Mouse (Mus musculus): ENCODE results near the gene Kcnip2.

Kcnip2 gene

DNA sequence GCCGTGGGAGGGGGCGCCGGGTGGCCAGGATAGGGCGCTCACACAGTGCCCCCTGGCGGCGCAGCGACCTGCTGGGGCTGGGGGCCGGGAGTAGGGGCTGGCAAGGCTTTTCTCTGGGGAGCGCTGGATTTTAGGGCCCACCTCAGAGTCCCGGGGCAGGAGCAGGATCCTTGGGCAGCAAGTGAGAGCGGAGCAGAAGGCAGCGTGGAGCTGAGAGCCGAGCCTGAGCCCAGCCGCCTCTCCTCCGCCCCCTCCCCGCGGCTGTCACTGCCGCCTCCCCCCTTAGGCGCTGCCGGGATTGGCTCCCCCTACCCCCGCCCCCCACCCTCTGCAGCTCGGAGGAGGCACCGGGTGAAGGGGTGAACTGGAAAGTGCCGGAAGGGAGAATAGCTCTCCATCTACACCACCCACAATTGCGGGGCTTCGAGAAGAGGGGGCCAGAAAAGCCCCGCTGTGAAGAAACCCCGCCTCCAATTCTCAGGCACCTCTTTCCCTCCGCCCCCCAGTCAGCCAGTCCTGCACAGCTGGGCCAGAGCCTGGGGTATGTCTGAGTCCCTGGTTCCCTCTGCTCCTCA, at the start of gene Kcnip2:
Kcnip2 (minus strand) TSS at position 231 of the 575 bp plus-strand sequence.
- DNase-seq, result peak; percentile 32 to 33

DNA sequence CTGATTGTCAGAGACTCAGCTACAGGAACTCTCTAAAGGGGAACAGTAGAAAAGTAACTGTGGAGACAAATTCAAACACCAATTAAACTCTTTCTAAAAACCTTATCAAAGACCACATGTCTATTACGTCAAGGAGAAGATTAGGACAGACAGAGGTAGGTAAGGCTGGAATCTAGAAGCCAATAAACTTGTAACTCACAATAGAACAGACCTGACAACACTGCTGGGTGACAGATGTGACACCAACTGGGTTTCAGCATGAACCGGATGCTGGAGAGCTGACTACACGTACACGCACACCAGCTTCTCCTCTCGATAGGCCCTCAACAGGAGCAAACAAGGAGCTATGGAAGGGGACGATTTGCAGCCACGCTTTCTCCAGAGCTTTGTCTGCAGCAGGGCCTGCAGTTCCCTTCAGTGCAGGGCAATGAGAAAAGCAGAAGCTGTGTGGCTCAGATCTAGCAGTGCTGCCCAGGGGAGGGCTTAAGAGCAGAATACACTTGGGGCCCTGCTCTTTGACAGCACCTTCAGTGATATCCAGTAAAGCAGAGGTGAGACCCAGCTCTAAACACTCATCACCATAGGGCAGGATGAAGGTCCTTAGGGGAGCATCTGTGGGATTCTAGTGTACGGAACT, 39.5 kb upstream of the Kcnip2 start:
- no peak for DNase-seq

DNA sequence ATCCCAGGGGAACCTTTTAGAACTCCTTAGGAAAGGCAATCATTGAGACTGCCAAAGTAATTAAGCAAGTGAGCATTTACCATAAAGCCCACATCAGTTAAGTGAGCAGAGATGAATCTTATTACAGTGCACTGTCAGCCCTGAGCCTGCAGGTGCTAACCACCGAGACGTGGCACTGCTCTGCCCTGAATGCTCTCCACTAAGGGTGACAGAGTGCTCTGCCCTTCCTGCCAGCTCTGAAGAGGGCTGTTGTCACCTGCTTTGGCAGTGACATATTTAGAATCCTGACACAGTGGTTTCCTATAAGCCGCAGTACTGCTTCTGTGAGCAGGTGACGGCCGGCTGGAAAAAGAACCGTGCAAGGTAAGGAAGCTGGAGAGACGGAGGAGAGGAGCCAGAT, 38.7 kb upstream of the Kcnip2 start:
- peak; percentile 36 to 53 for DNase-seq

DNA sequence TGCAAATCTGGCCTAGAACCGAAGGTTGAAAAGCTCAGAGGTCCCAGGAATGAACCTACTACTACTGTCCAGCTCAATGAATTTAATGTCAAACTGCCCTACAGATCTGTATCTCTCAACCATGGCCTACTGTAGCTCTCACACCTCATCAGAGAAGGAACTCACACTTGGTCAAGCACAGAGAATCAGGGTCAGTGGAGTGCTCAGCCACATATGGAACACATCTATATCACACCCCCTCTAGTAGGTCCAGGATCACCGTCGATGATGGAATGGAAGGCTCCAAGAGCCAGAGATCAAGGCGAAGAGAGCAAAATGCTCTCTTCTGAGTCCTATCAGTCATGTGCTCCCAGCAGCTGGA, 31.9 kb upstream of the Kcnip2 start:
- no peak for DNase-seq

DNA sequence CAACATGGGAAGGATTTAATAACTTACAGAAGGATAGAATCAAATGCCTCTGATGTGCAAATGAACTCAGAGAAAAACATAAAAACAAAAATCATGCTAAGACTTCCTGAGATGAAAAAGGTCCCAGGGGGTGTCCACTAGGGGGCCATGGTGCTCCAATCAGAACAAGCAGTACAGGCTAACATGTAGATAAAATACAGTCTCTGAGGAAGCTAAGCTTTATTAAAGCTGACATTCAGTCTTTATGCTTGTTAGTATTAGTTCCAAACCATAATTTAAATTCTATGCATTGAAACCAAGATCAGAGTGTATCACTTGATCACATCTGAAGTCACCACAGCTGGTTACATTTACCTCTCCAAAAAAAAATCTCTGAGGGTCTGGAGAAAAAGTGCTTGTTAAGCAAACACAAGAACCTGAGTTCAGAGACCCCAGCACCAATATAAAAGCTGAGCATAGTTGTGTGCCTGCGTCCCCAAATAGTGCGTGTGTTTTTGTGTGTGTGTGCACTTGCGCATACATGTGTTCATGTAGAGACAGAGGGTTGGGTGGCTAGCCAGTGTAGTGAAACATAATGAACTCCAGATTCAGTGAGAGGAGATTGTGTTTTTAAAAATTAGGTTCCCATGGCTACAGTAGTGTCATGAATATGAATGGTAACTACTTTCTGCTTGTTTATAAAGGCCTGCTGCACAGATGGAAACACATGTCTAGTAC, 31.3 kb upstream of the Kcnip2 start:
- no peak for DNase-seq

DNA sequence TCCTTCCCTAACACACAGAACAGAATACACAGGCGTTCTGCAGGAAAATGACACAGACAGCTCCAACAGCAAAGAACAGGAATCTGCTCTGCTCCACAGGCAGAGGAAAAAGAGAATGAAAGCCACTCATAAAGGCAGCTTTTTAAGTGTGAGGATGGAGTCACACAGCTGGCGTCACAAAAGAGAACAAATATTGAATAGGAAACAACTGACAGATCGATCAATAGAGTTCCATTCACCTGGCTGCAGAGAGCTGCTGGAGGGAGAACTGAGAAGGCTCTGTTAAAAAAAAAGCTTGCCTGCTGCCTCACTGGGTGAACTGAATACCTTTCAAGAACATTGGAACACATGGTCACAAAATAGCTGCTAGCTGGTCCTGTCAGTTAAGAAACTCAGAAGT, 28.3 kb upstream of the Kcnip2 start:
- DNase-seq, result no peak

DNA sequence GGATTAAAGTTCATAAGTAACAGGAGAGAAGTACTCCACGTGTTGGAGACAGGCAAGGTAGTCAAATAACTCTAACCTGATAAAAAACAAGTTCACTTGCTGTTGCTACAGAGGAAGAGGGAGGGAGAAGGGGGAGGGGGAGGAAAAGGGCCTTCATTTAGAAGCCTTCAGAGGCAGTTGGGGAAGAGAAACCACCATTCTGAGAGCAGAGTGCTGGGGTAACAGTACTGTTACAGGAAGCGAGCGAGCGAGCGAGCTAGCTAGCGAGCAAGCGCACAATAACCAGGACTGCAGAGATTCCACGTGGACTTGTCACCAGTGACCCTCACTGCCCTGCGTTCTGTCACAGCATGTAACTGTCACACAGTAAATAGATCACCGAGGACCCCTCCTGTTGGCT, 27.6 kb upstream of the Kcnip2 start:
- peak; percentile 23 to 36 for DNase-seq

DNA sequence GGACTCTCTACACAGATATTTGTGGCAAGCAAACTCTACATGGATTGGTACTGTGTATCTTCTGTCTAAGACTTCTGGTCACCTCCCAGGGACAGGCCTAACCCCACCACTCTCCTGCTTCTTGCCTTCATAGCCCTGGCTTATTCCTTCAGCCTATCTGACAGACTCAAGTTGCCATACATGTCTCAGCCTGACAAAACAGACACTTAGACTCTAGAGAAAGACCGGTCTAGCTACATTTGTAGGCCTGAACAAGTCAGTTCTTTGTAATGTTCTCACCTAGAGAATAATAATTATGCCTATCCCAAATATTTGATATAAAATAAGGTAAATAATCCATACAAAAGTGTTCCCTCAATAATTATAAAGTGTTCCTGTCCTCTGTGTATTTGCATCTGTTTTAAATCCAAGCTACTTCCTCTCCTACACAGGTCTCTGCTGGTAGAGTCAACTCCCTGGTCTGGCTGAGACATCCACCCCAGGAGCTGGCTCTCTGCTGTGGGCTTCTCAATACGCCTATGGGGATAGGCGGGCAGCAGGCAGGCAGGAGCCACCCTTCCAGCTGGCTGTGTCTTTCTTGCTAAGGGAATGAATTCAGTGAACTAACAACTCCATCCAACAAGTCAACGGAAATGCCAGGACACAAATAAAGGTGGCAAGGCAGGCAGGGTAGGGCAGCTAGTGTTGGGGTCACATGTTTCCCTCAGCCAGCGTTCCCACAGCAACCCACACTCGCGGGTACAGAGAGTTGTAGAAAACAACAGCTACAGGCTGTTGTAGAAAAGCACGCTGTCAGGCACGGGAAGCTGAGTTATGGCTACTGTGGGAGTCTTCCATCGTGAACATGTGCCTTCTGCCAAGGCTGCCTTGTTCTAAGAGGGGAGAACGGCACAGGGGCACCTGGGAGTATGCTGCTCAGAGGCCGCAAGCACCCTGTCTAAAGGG, 21.5 kb upstream of the Kcnip2 start:
- DNase-seq, result no peak

DNA sequence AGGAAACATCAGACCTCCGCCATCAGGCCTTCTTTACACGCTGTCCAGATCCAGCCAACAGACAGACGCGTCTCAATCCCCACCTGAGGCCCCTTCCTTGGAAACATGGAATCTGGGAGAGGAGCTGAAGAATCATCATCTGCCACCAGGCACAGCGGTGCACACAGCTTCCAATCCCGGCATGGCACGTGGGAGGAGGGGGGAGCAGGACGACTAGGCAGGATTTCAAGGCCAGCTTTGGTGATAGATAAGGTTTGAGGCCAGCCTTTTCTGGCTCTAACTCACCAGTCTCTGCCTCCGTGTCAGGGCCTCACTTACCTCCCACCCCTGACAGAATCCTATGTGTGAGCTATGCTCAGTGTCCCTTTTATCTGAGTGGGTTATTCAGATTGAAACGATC, 19.6 kb upstream of the Kcnip2 start:
- no peak for DNase-seq

DNA sequence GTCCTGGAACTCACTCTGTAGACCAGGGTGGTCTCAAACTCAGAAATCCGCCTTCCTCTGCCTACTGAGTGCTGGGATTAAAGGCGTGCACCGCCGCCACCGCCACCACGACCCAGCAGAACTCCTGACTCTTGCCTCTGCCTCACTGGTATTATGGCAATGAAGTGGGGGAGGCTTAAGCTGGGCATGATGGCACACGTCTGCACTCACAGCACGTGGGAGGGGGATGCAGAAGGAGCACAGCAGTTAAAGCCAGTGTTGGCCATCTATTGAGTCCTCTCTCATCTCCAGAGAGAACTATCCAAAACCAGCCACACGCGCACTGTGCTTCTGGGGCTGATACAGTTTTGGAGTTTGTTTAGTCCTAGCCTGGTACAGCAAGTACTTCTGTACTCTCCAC, 17.8 kb upstream of the Kcnip2 start:
- no peak for DNase-seq

DNA sequence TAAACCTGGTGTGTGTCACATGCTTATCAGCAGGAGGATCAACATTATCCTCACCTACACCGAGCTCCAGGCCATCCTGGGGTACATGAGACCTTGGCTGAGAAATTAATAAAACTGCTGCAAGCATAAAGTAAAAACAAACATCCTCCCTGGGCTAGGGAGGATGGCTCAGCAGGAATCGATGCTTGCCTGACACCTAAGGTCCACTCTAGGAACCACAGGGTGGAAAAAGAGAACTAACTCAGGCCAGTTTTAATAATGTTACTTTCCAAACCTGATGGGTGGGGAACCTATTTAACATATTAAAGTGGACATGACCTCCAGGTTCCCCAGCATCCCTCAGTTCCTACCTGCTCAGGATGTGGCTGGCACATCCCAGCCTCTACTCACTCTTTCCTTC, 14.8 kb upstream of the Kcnip2 start:
- DNase-seq, result no peak

DNA sequence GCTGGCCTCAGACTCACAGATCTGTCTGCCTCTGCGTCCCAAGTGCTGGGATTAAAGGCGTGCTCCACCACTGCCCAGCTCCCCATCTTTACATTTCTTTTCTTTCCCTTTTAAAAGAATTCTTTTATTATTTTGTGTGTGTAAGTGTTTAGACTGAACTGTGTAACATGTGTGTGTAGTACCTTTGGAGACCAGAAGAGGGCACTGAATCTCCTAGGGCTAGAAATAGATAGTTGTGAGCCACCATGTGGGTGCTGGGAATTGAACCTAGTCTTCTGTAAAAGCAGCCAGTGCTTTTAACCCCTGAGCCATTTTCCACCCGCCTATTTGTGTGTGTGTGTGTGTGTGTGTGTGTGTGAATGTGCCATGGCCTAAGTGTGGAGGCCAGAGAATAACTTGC, 11.9 kb upstream of the Kcnip2 start:
- DNase-seq, result no peak

DNA sequence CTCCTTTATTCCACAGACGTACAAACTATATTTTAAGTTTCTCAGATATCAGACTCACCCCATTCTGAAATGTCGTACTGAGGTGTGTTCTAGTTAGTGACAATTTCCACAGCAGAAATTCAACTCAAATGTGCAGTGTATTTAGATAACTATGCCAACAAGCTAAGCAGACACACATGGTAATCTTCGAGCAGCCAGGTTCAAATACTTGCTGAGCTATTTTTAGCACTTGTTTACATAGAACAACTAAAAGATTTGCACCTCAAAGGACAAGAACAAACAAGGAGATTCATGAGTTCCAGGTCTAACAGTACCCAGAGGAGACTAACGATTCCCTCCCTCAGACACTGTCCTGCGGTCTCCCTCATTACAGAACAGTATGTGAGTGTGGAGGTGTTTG, 11.3 kb upstream of the Kcnip2 start:
- no peak for DNase-seq

DNA sequence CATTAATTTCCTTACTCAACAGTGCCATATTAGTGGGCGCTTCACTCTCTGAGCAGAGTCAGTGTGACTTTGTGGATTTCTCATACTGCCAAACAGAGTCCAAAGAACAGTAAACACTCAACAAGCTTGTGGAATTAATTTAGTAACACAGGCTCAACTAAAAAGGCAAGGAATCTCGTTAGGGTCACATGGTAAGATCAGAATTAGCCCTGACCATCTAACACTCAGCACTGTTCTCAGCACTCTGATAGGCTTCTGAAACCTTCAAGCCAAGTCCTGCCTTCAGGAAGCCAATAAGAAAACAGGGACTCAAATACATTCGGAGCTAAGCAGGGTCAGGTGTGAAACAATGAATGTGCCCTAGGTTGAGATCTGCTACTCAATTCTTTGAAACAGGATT, 10.3 kb upstream of the Kcnip2 start:
- DNase-seq, result no peak

DNA sequence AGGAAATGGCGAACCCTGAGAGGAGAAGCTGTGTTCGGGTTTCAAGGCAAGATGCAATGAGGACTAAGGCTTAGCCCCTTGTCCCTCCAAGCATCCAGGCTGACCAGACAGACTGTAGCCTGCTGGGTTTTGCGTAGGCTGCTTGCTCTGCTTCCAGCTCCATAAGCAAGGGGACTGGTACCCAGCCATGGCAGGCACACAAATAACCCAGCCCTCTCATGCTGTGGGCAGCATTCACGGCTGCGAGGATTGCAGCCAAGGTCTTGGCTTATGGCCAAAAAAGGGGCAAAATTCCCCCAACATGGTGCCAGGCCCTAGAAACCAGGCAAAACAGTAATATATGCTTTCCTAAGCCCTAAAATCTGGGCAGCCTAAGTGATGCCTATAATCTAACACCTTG, 6.0 kb upstream of the Kcnip2 start:
- no peak for DNase-seq

DNA sequence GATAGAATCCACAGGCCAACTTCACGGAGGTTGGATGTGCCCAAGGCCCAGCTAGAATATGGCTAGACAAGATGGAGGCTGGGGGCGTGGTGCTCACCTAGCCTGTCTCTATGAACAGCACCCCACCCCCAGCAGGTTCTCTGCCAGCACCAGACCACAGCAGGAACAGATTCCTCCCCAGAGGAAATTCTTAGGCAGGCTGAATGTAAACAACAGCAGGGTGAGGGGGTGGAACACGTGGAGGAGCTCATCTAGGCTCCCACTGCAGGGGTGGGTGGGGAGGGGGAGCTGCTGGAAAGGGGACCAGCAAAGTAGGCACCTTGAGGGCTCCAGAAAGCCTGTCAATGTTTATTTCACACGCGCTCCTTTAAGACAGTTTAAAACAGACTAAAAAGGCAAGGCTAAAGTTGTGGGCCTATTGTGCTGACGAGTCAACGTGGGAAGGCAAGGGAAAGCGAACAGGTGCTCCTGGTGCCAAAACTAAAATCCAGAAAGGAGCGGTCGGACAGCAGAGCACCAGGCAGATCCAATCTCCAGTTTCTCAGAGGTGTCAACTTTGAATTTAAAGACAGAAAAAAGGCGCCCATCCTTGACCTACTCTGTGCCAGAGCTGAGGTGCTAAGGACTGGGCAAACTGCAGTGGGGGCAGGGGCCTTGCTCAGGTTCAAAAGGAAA, 2.1 kb upstream of the Kcnip2 start:
- no peak for DNase-seq

DNA sequence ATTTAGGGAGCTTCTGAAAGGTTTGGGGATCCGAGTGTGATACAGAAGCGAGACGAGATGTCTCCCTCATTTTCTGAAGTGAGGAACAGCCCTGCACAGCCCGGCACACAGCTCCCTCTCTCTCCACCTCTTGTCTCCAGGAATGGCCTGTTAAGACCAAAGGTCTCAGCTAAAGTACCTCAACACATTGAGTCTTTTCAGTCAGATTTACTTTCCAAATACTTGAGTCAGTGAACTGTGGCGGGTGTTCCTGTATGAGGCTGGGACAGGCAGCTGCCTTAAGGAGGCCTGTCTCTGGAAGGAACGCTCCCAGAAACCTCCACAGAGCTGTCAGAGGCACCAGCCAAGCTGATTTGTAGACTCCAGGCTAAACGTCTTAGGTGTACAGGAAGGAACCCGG, 866 bp upstream of the Kcnip2 start:
- no peak for DNase-seq

DNA sequence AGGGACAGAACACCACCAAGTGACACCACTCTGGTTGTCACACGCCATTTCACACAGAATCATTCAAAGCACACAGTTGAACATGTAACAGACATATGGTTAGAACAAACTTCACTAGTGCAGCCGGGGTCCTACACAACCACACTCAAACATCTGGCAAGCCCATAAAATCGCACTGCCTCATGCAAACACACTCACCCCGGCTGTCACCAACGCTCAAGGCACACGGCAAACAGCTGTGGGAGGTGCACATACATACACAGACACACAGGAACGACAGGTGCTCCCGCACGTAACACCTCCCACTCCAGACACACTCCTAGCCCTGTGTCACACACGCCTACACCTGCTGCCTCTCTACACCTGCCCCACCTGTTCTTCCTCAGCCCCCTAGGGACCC, 691 bp downstream of the Kcnip2 start:
- no peak for DNase-seq

DNA sequence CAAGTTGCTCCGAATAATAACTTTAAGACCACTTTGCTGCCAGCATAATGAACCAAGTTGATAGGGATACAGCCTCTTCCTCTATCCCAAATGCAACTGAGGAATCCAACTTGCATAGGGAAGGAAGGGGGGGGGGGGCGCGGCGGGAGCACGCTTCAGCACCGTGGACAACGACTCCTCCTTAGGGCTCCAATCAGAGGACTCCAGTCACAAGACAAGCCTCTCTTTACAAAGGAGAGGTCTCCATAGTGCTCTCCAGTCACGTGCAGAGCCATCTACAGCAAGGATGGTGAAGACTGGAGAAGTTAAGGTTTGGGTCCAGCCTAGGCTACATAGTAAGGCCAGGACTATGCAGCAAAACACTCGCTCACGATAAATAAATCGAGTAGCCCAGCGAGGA, 2.1 kb downstream of the Kcnip2 start:
- DNase-seq, result no peak

DNA sequence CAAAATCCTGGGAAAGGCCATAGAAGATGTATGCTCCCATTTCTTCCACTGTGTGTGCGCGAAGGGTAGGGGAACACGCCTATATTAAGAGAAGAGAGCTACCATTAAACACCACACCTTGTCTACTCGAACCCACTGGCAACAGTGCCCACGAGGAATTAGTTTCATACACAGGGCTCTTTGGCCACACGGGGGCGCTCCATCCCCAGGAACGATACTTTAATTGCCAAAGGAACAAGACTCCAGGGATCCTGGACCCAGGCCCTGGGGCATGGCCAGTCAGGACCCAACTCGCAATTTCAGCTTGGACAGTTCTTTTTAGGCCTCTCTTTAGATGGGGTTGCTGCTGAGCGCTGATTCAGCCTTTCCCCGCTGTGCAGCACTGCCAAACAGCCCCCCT, 2.6 kb downstream of the Kcnip2 start:
- DNase-seq, result peak; percentile 40 to 55

DNA sequence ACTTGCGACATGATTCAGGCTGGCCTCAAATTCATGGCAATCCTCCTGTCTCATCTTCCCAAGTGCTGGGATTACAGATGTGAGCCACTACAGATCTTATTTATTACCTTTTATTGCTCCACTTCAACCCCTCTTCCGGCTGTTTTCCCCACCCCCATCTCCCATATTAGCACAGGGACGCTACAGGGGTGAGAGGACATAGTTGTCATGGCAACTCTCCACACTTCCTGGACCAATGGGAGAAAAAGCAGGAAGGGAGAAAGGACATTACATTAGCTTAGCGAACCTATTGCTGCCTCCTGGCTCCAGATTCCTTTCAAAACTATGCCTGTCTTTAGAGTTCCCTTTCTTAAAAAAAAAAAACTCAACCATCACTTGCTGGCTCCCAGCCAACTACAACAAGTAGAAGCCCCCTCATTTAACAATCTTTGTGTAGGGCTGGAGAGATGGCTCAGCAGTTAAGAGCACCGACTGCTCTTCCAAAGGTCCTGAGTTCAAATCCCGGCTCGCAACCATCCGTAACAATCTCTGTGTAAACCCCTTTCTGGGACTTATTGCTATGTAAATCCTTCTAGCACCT, 3.1 kb downstream of the Kcnip2 start:
- DNase-seq, result no peak

DNA sequence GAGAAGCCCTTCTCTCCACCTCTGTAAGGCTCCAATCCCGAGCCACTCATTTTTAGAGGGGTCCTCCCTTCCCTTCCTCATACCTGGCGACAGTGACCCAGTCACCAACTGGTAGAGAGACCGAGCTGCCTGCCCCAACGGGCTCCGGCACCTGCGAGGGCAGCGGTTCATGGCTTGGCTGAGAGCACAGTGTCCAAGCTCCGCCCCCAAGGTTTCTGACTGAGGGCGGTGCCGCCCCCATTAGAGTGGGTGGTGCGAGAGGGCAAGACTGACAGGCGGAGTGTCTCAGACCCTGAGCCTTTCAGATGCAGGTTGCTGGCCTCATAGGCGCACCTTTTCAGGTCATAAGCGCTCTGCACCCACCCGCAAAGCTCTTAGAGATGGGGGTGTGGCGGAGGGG, 3.7 kb downstream of the Kcnip2 start:
- DNase-seq, result peak in 1 of 2 experiments; percentile 56

Data from thymus, adult 18-20 months (tissue).